Mouse (Mus musculus) lung, embryonic 16.5 days (tissue): ENCODE data around the gene Atp5d. TPM values are rescaled to one million over a fixed set of nuclear protein-coding genes. Genes with fewer than 3 reads are reported as not detected.

Experiments
- ATAC-seq: fragments of 200-750 bp; cut with Nextera tagmentation; 2 replicates; pipeline ENCODE4 v1.8.0; 2017; ENCODE audit warnings: low read depth, mild to moderate bottlenecking, moderate library complexity
- H3K27ac ChIP-seq: fragments of 300-500 bp; sonication (generic); 2 replicates; pipeline ENCODE4 v1.5.1; 2014; ENCODE audit warnings: mild to moderate bottlenecking, control low read depth, low read length
- H3K27me3 ChIP-seq: fragments of 300-500 bp; sonication (generic); 2 replicates; pipeline ENCODE4 v1.6.1; 2014; ENCODE audit warnings: low read depth, low read length, mixed read lengths; ENCODE audit not compliant: control insufficient read depth, insufficient read depth
- H3K36me3 ChIP-seq: fragments of 300-500 bp; sonication (generic); 2 replicates; pipeline ENCODE4 v1.6.1; 2014; ENCODE audit warnings: low read length; ENCODE audit not compliant: control insufficient read depth, insufficient read depth
- H3K4me1 ChIP-seq: fragments of 300-500 bp; sonication (generic); replicated peaks from 2 replicates; pipeline ENCODE4 v1.6.1; 2014; ENCODE audit warnings: low read length, mixed read lengths; ENCODE audit not compliant: control insufficient read depth, insufficient read depth
- H3K4me2 ChIP-seq: fragments of 300-500 bp; sonication (generic); 2 replicates; pipeline ENCODE4 v1.6.1; 2014; ENCODE audit warnings: low read depth, low read length, control low read depth
- H3K4me3 ChIP-seq: fragments of 300-500 bp; sonication (generic); 2 replicates; pipeline ENCODE4 v1.5.1; 2014; ENCODE audit warnings: mild to moderate bottlenecking, low read length, control low read depth
- H3K9ac ChIP-seq: fragments of 300-500 bp; sonication (generic); 2 replicates; pipeline ENCODE4 v1.6.1; 2014; ENCODE audit warnings: low read length, control low read depth
- H3K9me3 ChIP-seq: fragments of 300-500 bp; sonication (generic); 2 replicates; pipeline ENCODE4 v1.6.1; 2016; ENCODE audit warnings: low read length; ENCODE audit not compliant: control insufficient read depth
- WGBS: fragments of 180-500 bp; shearing (Covaris S2); extraction: QIAGEN DNeasy Blood & Tissue Kit; methylation state at CpG from one replicate; pipeline ENCODE4 v1.1.7; 2014; 5-methylcytosine and 5-hydroxymethylcytosine counted together
- polyA plus RNA-seq: library from polyadenylated mRNA; unstranded; fragments of >200 nt; fragmentation: Nextera tagmentation; extraction: Ambion mirVana; gene quantifications from 2 replicates; pipeline ENCODE4 v1.2.1, GENCODE M21; 2015

Atp5d gene
- polyA plus RNA-seq, 1 experiment from 2014 or later: 534 TPM

- peak within 1 kb of the TSS; percentile 95 for H3K9ac ChIP-seq
- peak; percentile 97 for ATAC-seq
- H3K9me3 ChIP-seq: no peaks in the 10 kb centered on the region
- H3K36me3 ChIP-seq: peaks cover 1% of the 10 kb centered on the region; the same call in 1 of the 2 replicates
- no peaks in the 10 kb centered on the region for H3K27me3 ChIP-seq
- peak within 1 kb of the TSS; percentile 88 for H3K4me3 ChIP-seq
- peak within 1 kb of the TSS; percentile 84 for H3K4me2 ChIP-seq
- 0% methylated on average over 62 of the region's 70 CpGs for WGBS
- peak within 1 kb of the TSS; percentile 91 for H3K27ac ChIP-seq
- H3K4me1 ChIP-seq: peaks cover 21% of the 10 kb centered on the region
Observed at GRCm38 (mm10) chr10:80115290-80115943, 23.0 kb upstream of the Atp5d start, which contains the start of gene Stk11. Gene Stk11, plus strand, starts transcription at chr10:80115803.

- no peak for ATAC-seq
- peaks cover 2% of the 10 kb centered on the region; the same call in 1 of the 2 replicates for H3K36me3 ChIP-seq
- no peaks in the 10 kb centered on the region for H3K9me3 ChIP-seq
- H3K4me3 ChIP-seq: peak overlapping the region; percentile 88
- H3K4me1 ChIP-seq: peaks cover 21% of the 10 kb centered on the region
- peak overlapping the region; percentile 95 for H3K9ac ChIP-seq
- H3K27me3 ChIP-seq: no peaks in the 10 kb centered on the region
- H3K4me2 ChIP-seq: peak overlapping the region; percentile 84
- under 1% methylated on average over 62 of the region's 63 CpGs for WGBS
- peak overlapping the region; percentile 71 for H3K27ac ChIP-seq
Observed at GRCm38 (mm10) chr10:80115944-80116335, 22.5 kb upstream of the Atp5d start.

- no peak for ATAC-seq
- Histone ChIP-seq H3K9me3 (no peaks in the 10 kb centered on the region), H3K36me3 (peaks cover 6% of the 10 kb centered on the region), H3K4me3 (peak overlapping the region; percentile 88), H3K9ac (peak overlapping the region; percentile 95), H3K4me2 (peak overlapping the region; percentile 84), H3K27me3 (no peaks in the 10 kb centered on the region), H3K4me1 (peaks cover 21% of the 10 kb centered on the region), H3K27ac (peak overlapping the region; percentile 71)
- under 1% methylated on average over 27 of the region's 27 CpGs for WGBS
Observed at GRCm38 (mm10) chr10:80116563-80116926, 21.9 kb upstream of the Atp5d start.

- WGBS: 2% methylated on average over 29 of the region's 30 CpGs
- Histone ChIP-seq H3K36me3 (peaks cover 12% of the 10 kb centered on the region), H3K4me1 (peaks cover 21% of the 10 kb centered on the region), H3K27ac (peak overlapping the region; percentile 71), H3K27me3 (no peaks in the 10 kb centered on the region), H3K4me3 (peak overlapping the region; percentile 88), H3K4me2 (peak overlapping the region; percentile 84), H3K9ac (peak overlapping the region; percentile 95), H3K9me3 (no peaks in the 10 kb centered on the region)
- no peak for ATAC-seq
Observed at GRCm38 (mm10) chr10:80116927-80117691, 21.3 kb upstream of the Atp5d start.

- H3K4me1 ChIP-seq: peaks cover 21% of the 10 kb centered on the region
- 8% methylated on average over 1 of the region's 1 CpGs for WGBS
Observed at GRCm38 (mm10) chr10:80117736-80118135, 20.7 kb upstream of the Atp5d start.

GRCm38 (mm10) chr10:80118552-80118951 is 19.9 kb upstream of the Atp5d start:
- peaks cover 15% of the 10 kb centered on the region for H3K36me3 ChIP-seq
- no peaks in the 10 kb centered on the region for H3K9me3 ChIP-seq
- peak overlapping the region; percentile 84; the same call in 1 of the 2 replicates for H3K4me2 ChIP-seq
- peak overlapping the region; percentile 14; the same call in 1 of the 2 replicates for H3K4me3 ChIP-seq
- no peaks in the 10 kb centered on the region for H3K27me3 ChIP-seq
- ATAC-seq: no peak
- no peak overlapping the region; the same call in 1 of the 2 replicates for H3K27ac ChIP-seq
- no peak overlapping the region for H3K9ac ChIP-seq
- WGBS: 54% methylated on average over 6 of the region's 6 CpGs
- peaks cover 21% of the 10 kb centered on the region for H3K4me1 ChIP-seq

More at GRCm38 (mm10) chr10:80117736-80118135, 20.7 kb upstream of the Atp5d start:
- Histone ChIP-seq H3K4me3 (peak overlapping the region; percentile 88), H3K4me2 (peak overlapping the region; percentile 84), H3K9me3 (no peaks in the 10 kb centered on the region), H3K9ac (peak overlapping the region; percentile 95), H3K27me3 (no peaks in the 10 kb centered on the region), H3K36me3 (peaks cover 12% of the 10 kb centered on the region), H3K27ac (0 out of 2 replicates have a peak overlapping the region, but pooled peaks have one; percentile 7)
- ATAC-seq: no peak

GRCm38 (mm10) chr10:80120146-80120545 is 18.3 kb upstream of the Atp5d start:
- H3K4me2 ChIP-seq: no peak overlapping the region
- no peak overlapping the region for H3K27ac ChIP-seq
- H3K36me3 ChIP-seq: peaks cover 15% of the 10 kb centered on the region
- H3K4me3 ChIP-seq: no peak overlapping the region
- no peaks in the 10 kb centered on the region for H3K9me3 ChIP-seq
- 66% methylated on average over 2 of the region's 2 CpGs for WGBS
- no peaks in the 10 kb centered on the region for H3K27me3 ChIP-seq
- H3K9ac ChIP-seq: no peak overlapping the region
- ATAC-seq: no peak
- peaks cover 15% of the 10 kb centered on the region for H3K4me1 ChIP-seq

- no peak overlapping the region for H3K4me3 ChIP-seq
- H3K9me3 ChIP-seq: no peaks in the 10 kb centered on the region
- H3K4me2 ChIP-seq: no peak overlapping the region
- no peak overlapping the region for H3K9ac ChIP-seq
- ATAC-seq: no peak
- peaks cover 15% of the 10 kb centered on the region for H3K4me1 ChIP-seq
- no peak overlapping the region for H3K27ac ChIP-seq
- H3K36me3 ChIP-seq: peaks cover 21% of the 10 kb centered on the region
- H3K27me3 ChIP-seq: no peaks in the 10 kb centered on the region
- 87% methylated on average over 2 of the region's 2 CpGs for WGBS
Observed at GRCm38 (mm10) chr10:80121639-80122038, 16.8 kb upstream of the Atp5d start.

GRCm38 (mm10) chr10:80123932-80124562 is 14.4 kb upstream of the Atp5d start:
- WGBS: 87% methylated on average over 9 of the region's 9 CpGs
- no peak for ATAC-seq
- no peaks in the 10 kb centered on the region for H3K9me3 ChIP-seq
- peaks cover 3% of the 10 kb centered on the region for H3K4me1 ChIP-seq
- H3K4me2 ChIP-seq: no peak overlapping the region
- H3K27ac ChIP-seq: no peak overlapping the region
- H3K27me3 ChIP-seq: no peaks in the 10 kb centered on the region
- H3K4me3 ChIP-seq: no peak overlapping the region
- peaks cover 40% of the 10 kb centered on the region for H3K36me3 ChIP-seq
- H3K9ac ChIP-seq: no peak overlapping the region
